Mouse (Mus musculus): Measurements from ENCODE around the gene Pes1. TPM values are rescaled to one million over a fixed set of nuclear protein-coding genes. Genes with fewer than 3 reads are reported as not detected.
"Not testable (repeated sequence)": the region's sequence is repeated elsewhere in the genome, so short reads cannot be mapped to it uniquely, and the experiment has no call there.

Gene Pes1
- polyA plus RNA-seq, 1 experiment from 2014 or later = 46.6 TPM

GRCm38 (mm10) chr11:4012616-4013015 lies 48.8 kb downstream of the Pes1 start:
- Histone ChIP-seq H3K27ac (replicated peaks) (no peak overlapping the region), H3K27me3 (replicated peaks) (no peaks in the 10 kb centered on the region), H3K4me2 (no peak overlapping the region), H3K9ac (no peak overlapping the region), H3K4me3 (no peak overlapping the region), H3K36me3 (no peaks in the 10 kb centered on the region), H3K9me3 (peaks cover 12% of the 10 kb centered on the region; the same call in 1 of the 2 replicates), H3K4me1 (no peaks in the 10 kb centered on the region)
- WGBS = 54% methylated on average over 1 of the region's 1 CpGs
- no peak for ATAC-seq (ENCODE audit: extremely low read depth, insufficient number of reproducible peaks, low FRiP score, low TSS enrichment)

GRCm38 (mm10) chr11:4015796-4016195 lies 52.0 kb downstream of the Pes1 start:
- H3K4me2 ChIP-seq; H3K9ac ChIP-seq; H3K36me3 ChIP-seq; H3K27me3 ChIP-seq (replicated peaks); H3K4me3 ChIP-seq; ATAC-seq (ENCODE audit: extremely low read depth, insufficient number of reproducible peaks, low FRiP score, low TSS enrichment); H3K27ac ChIP-seq (replicated peaks); H3K4me1 ChIP-seq: not testable (repeated sequence)
- 83% methylated on average over 14 of the region's 14 CpGs for WGBS
- peaks cover 12% of the 10 kb centered on the region; the same call in 1 of the 2 replicates for H3K9me3 ChIP-seq

GRCm38 (mm10) chr11:4022111-4022510 lies 58.3 kb downstream of the Pes1 start:
- H3K4me1 ChIP-seq; H3K9me3 ChIP-seq; ATAC-seq (ENCODE audit: extremely low read depth, insufficient number of reproducible peaks, low FRiP score, low TSS enrichment); H3K27me3 ChIP-seq (replicated peaks); H3K36me3 ChIP-seq; H3K4me3 ChIP-seq; H3K4me2 ChIP-seq; H3K9ac ChIP-seq; H3K27ac ChIP-seq (replicated peaks): not testable (repeated sequence)
- 82% methylated on average over 13 of the region's 13 CpGs for WGBS

GRCm38 (mm10) chr11:4023321-4023720 lies 59.5 kb downstream of the Pes1 start:
- ATAC-seq (ENCODE audit: extremely low read depth, insufficient number of reproducible peaks, low FRiP score, low TSS enrichment) = no peak

GRCm38 (mm10) chr11:4027066-4027465 lies 63.3 kb downstream of the Pes1 start:
- Histone ChIP-seq H3K4me1 (peaks cover 4% of the 10 kb centered on the region; the same call in 1 of the 2 replicates), H3K9me3 (no peaks in the 10 kb centered on the region), H3K4me3 (no peak overlapping the region), H3K4me2 (no peak overlapping the region), H3K36me3 (no peaks in the 10 kb centered on the region), H3K27ac (replicated peaks) (no peak overlapping the region), H3K9ac (no peak overlapping the region), H3K27me3 (replicated peaks) (peaks cover 17% of the 10 kb centered on the region)
- no peak for ATAC-seq (ENCODE audit: extremely low read depth, insufficient number of reproducible peaks, low FRiP score, low TSS enrichment)
- 64% methylated on average over 8 of the region's 8 CpGs for WGBS

More at GRCm38 (mm10) chr11:4023321-4023720, 59.5 kb downstream of the Pes1 start:
- no peak overlapping the region for H3K27ac ChIP-seq (replicated peaks)
- no peaks in the 10 kb centered on the region for H3K9me3 ChIP-seq
- no peaks in the 10 kb centered on the region for H3K36me3 ChIP-seq
- no peak overlapping the region for H3K4me3 ChIP-seq
- WGBS = 52% methylated on average over 2 of the region's 2 CpGs
- no peak overlapping the region for H3K9ac ChIP-seq
- no peaks in the 10 kb centered on the region for H3K27me3 ChIP-seq (replicated peaks)
- H3K4me1 ChIP-seq = no peaks in the 10 kb centered on the region
- no peak overlapping the region for H3K4me2 ChIP-seq

- peaks cover 4% of the 10 kb centered on the region; the same call in 1 of the 2 replicates for H3K4me1 ChIP-seq
- no peak overlapping the region for H3K27ac ChIP-seq (replicated peaks)
- H3K4me2 ChIP-seq = no peak overlapping the region
- ATAC-seq (ENCODE audit: extremely low read depth, insufficient number of reproducible peaks, low FRiP score, low TSS enrichment) = no peak
- H3K9ac ChIP-seq = no peak overlapping the region
- no peaks in the 10 kb centered on the region for H3K9me3 ChIP-seq
- H3K27me3 ChIP-seq (replicated peaks) = peaks cover 23% of the 10 kb centered on the region
- no peaks in the 10 kb centered on the region for H3K36me3 ChIP-seq
- H3K4me3 ChIP-seq = no peak overlapping the region
- WGBS = 60% methylated on average over 9 of the region's 9 CpGs
Observed at GRCm38 (mm10) chr11:4027561-4028334, 64.0 kb downstream of the Pes1 start.

- no peak overlapping the region for H3K4me2 ChIP-seq
- ATAC-seq (ENCODE audit: extremely low read depth, insufficient number of reproducible peaks, low FRiP score, low TSS enrichment) = no peak
Observed at GRCm38 (mm10) chr11:4029343-4029742, 65.6 kb downstream of the Pes1 start.

More at GRCm38 (mm10) chr11:4029343-4029742, 65.6 kb downstream of the Pes1 start:
- no peak overlapping the region for H3K4me3 ChIP-seq
- no peaks in the 10 kb centered on the region for H3K9me3 ChIP-seq
- H3K36me3 ChIP-seq = no peaks in the 10 kb centered on the region
- peaks cover 4% of the 10 kb centered on the region; the same call in 1 of the 2 replicates for H3K4me1 ChIP-seq
- no peak overlapping the region for H3K27ac ChIP-seq (replicated peaks)
- WGBS = 61% methylated on average over 4 of the region's 4 CpGs
- peaks cover 30% of the 10 kb centered on the region for H3K27me3 ChIP-seq (replicated peaks)
- H3K9ac ChIP-seq = no peak overlapping the region

Other genes with a start within 250 kb of the Pes1 start
- 0.33 TPM in 2 replicates for gene Osbp2, start 100.1 kb upstream of the Pes1 start, polyA plus RNA-seq (2015; fragmentation: Nextera tagmentation; extraction: Ambion mirVana)
- gene 4921536K21Rik, start 68.9 kb upstream of the Pes1 start, polyA plus RNA-seq (2015; fragmentation: Nextera tagmentation; extraction: Ambion mirVana) = 0.08 and 0.11 TPM in 2 replicates
- 9.7 and 10.7 TPM in 2 replicates for gene Dusp18, start 68.7 kb upstream of the Pes1 start, polyA plus RNA-seq (2015; fragmentation: Nextera tagmentation; extraction: Ambion mirVana)
- gene Slc35e4, start 49.3 kb upstream of the Pes1 start, polyA plus RNA-seq (2015; fragmentation: Nextera tagmentation; extraction: Ambion mirVana) = 4.7 and 4.9 TPM in 2 replicates
- 67.8 and 69.2 TPM in 2 replicates for gene Tcn2, start 31.8 kb upstream of the Pes1 start, polyA plus RNA-seq (2015; fragmentation: Nextera tagmentation; extraction: Ambion mirVana)
- gene 4930556J24Rik, start 12.8 kb downstream of the Pes1 start, polyA plus RNA-seq (2015; fragmentation: Nextera tagmentation; extraction: Ambion mirVana) = 0.20 TPM in 1 of 2 replicates, not detected in the other
- gene Gal3st1, start 19.7 kb downstream of the Pes1 start, polyA plus RNA-seq (2015; fragmentation: Nextera tagmentation; extraction: Ambion mirVana) = 0.17 and 0.52 TPM in 2 replicates
- 0.05 TPM in 1 of 2 replicates, not detected in the other for gene Sec14l4, start 67.5 kb downstream of the Pes1 start, polyA plus RNA-seq (2015; fragmentation: Nextera tagmentation; extraction: Ambion mirVana)
- not detected in 2 replicates for gene Sec14l3, start 100.9 kb downstream of the Pes1 start, polyA plus RNA-seq (2015; fragmentation: Nextera tagmentation; extraction: Ambion mirVana)
- 20.8 and 28.3 TPM in 2 replicates for gene Mtfp1, start 131.5 kb downstream of the Pes1 start, polyA plus RNA-seq (2015; fragmentation: Nextera tagmentation; extraction: Ambion mirVana)
- gene Sec14l2, start 159.4 kb downstream of the Pes1 start, polyA plus RNA-seq (2015; fragmentation: Nextera tagmentation; extraction: Ambion mirVana) = 0.48 and 1.0 TPM in 2 replicates
- 17.2 and 18.1 TPM in 2 replicates for gene Rnf215, start 171.2 kb downstream of the Pes1 start, polyA plus RNA-seq (2015; fragmentation: Nextera tagmentation; extraction: Ambion mirVana)
- 3.5 and 5.1 TPM in 2 replicates for gene Ccdc157, start 196.3 kb downstream of the Pes1 start, polyA plus RNA-seq (2015; fragmentation: Nextera tagmentation; extraction: Ambion mirVana)
- gene Sf3a1, start 196.4 kb downstream of the Pes1 start, polyA plus RNA-seq (2015; fragmentation: Nextera tagmentation; extraction: Ambion mirVana) = 33.3 TPM in 2 replicates
- 13.6 and 14.0 TPM in 2 replicates for gene Tbc1d10a, start 222.8 kb downstream of the Pes1 start, polyA plus RNA-seq (2015; fragmentation: Nextera tagmentation; extraction: Ambion mirVana)